Mouse (Mus musculus) brown adipose tissue, adult 24 weeks (tissue): ENCODE measurements around the gene Tbc1d8. TPM values are rescaled to one million over a fixed set of nuclear protein-coding genes. Genes with fewer than 3 reads are reported as not detected.

ENCODE experiments used
- H3K27ac ChIP-seq: fragments of 200-500 bp; replicated peaks from 2 replicates; pipeline ENCODE4 v1.5.1; 2012; ENCODE audit warnings: low read depth, mild to moderate bottlenecking, low read length
- H3K4me1 ChIP-seq: fragments of 200-500 bp; 2 replicates; pipeline ENCODE4 v1.6.1; 2012; ENCODE audit warnings: low read length, mixed read lengths; ENCODE audit not compliant: control insufficient read depth, insufficient read depth, insufficient read length
- H3K4me3 ChIP-seq: fragments of 200-500 bp; 2 replicates; pipeline ENCODE4 v1.5.1; 2012; ENCODE audit warnings: low read depth, mild to moderate bottlenecking, low read length, moderate library complexity; ENCODE audit not compliant: insufficient read depth
- polyA plus RNA-seq: library from polyadenylated mRNA; stranded (reverse); fragments of >200 nt; gene quantifications from 2 replicates; pipeline ENCODE4 v1.2.4, GENCODE M21; 2012; ENCODE audit not compliant: missing spikeins, insufficient read depth, insufficient read length

Gene Tbc1d8
- 6.7 and 8.5 TPM in 2 replicates for polyA plus RNA-seq

GRCm38 (mm10) chr1:39478057-39478895 lies at the start of gene Tbc1d8:
Gene Tbc1d8, minus strand, starts transcription at chr1:39478755.
- Histone ChIP-seq H3K4me3 (peak within 1 kb of the TSS; percentile 92), H3K27ac (peak within 1 kb of the TSS; percentile 49), H3K4me1 (peaks cover 6% of the 10 kb centered on the region; the same call in 1 of the 2 replicates)

GRCm38 (mm10) chr1:39528319-39528718 lies 49.8 kb upstream of the Tbc1d8 start:
- no peak overlapping the region for H3K27ac ChIP-seq
- H3K4me3 ChIP-seq = no peak overlapping the region
- H3K4me1 ChIP-seq = no peaks in the 10 kb centered on the region

GRCm38 (mm10) chr1:39527432-39527831 lies 48.9 kb upstream of the Tbc1d8 start:
- H3K4me1 ChIP-seq = no peaks in the 10 kb centered on the region
- H3K27ac ChIP-seq = no peak overlapping the region
- H3K4me3 ChIP-seq = no peak overlapping the region

- Histone ChIP-seq H3K4me3 (no peak overlapping the region), H3K4me1 (no peaks in the 10 kb centered on the region), H3K27ac (no peak overlapping the region)
Observed at GRCm38 (mm10) chr1:39526371-39527167, 48.0 kb upstream of the Tbc1d8 start.

- Histone ChIP-seq H3K4me1 (no peaks in the 10 kb centered on the region), H3K4me3 (no peak overlapping the region), H3K27ac (no peak overlapping the region)
Observed at GRCm38 (mm10) chr1:39525763-39526162, 47.2 kb upstream of the Tbc1d8 start.

- Histone ChIP-seq H3K4me1 (no peaks in the 10 kb centered on the region), H3K4me3 (no peak overlapping the region), H3K27ac (no peak overlapping the region)
Observed at GRCm38 (mm10) chr1:39522519-39522918, 44.0 kb upstream of the Tbc1d8 start.

- Histone ChIP-seq H3K27ac (no peak overlapping the region), H3K4me1 (no peaks in the 10 kb centered on the region), H3K4me3 (no peak overlapping the region)
Observed at GRCm38 (mm10) chr1:39521326-39521725, 42.8 kb upstream of the Tbc1d8 start.

- H3K4me1 ChIP-seq = no peaks in the 10 kb centered on the region
- no peak overlapping the region for H3K4me3 ChIP-seq
- no peak overlapping the region for H3K27ac ChIP-seq
Observed at GRCm38 (mm10) chr1:39515303-39515991, 36.9 kb upstream of the Tbc1d8 start.

GRCm38 (mm10) chr1:39512183-39512582 lies 33.6 kb upstream of the Tbc1d8 start:
- H3K4me1 ChIP-seq = no peaks in the 10 kb centered on the region
- H3K4me3 ChIP-seq = no peak overlapping the region
- H3K27ac ChIP-seq = no peak overlapping the region

- Histone ChIP-seq H3K4me1 (no peaks in the 10 kb centered on the region), H3K4me3 (no peak overlapping the region), H3K27ac (no peak overlapping the region)
Observed at GRCm38 (mm10) chr1:39511775-39512174, 33.2 kb upstream of the Tbc1d8 start.

- Histone ChIP-seq H3K4me1 (no peaks in the 10 kb centered on the region; the same call in 1 of the 2 replicates), H3K4me3 (no peak overlapping the region), H3K27ac (no peak overlapping the region)
Observed at GRCm38 (mm10) chr1:39505600-39505999, 27.0 kb upstream of the Tbc1d8 start.

- H3K27ac ChIP-seq = no peak overlapping the region
- H3K4me1 ChIP-seq = no peaks in the 10 kb centered on the region; the same call in 1 of the 2 replicates
- H3K4me3 ChIP-seq = no peak overlapping the region
Observed at GRCm38 (mm10) chr1:39504261-39504660, 25.7 kb upstream of the Tbc1d8 start.

- Histone ChIP-seq H3K4me1 (no peaks in the 10 kb centered on the region; the same call in 1 of the 2 replicates), H3K4me3 (no peak overlapping the region), H3K27ac (no peak overlapping the region)
Observed at GRCm38 (mm10) chr1:39502817-39503633, 24.5 kb upstream of the Tbc1d8 start.

- Histone ChIP-seq H3K4me3 (no peak overlapping the region), H3K4me1 (no peaks in the 10 kb centered on the region), H3K27ac (no peak overlapping the region)
Observed at GRCm38 (mm10) chr1:39499485-39499941, 21.0 kb upstream of the Tbc1d8 start.
